Mouse (Mus musculus): ENCODE measurements at regions not wholly inside any gene's neighbourhood (a gene's known extent, or its start where the extent isn't known, plus 50 kb on each side); places are given as distances from the start of the nearest gene placed in this dataset.

GRCm38 (mm10) chr6:104309166-104309565, 183.4 kb upstream of the Cntn6 start:
- intact Hi-C loops (cut with DNase I) = no loop called here
- no peak for TF ChIP-seq CTCF (IDR thresholded peaks at IDR 0.05)
- H3K4me3 ChIP-seq = no peak overlapping the region
- no peak for DNase-seq (ENCODE audit: extremely low spot score in 1 of 2, low spot score in 2 of 2)
- no peak overlapping the region for H3K27ac ChIP-seq

GRCm38 (mm10) chr6:104312993-104313392, 179.6 kb upstream of the Cntn6 start:
- Histone ChIP-seq H3K4me3 (no peak overlapping the region), H3K27ac (no peak overlapping the region)
- no peak for TF ChIP-seq CTCF (IDR thresholded peaks at IDR 0.05)
- peak; percentile 12 to 22 for DNase-seq (ENCODE audit: extremely low spot score in 1 of 2, low spot score in 2 of 2)
- intact Hi-C loops (cut with DNase I) = no loop called here

GRCm38 (mm10) chr6:104318451-104318850, 174.1 kb upstream of the Cntn6 start:
- no peak overlapping the region for H3K27ac ChIP-seq
- intact Hi-C loops (cut with DNase I) = no loop called here
- H3K4me3 ChIP-seq = no peak overlapping the region
- TF ChIP-seq CTCF (IDR thresholded peaks at IDR 0.05) = no peak
- no peak for DNase-seq (ENCODE audit: extremely low spot score in 1 of 2, low spot score in 2 of 2)

GRCm38 (mm10) chr6:104322182-104322581, 170.4 kb upstream of the Cntn6 start:
- intact Hi-C loops (cut with DNase I) = no loop called here
- no peak for DNase-seq (ENCODE audit: extremely low spot score in 1 of 2, low spot score in 2 of 2)
- Histone ChIP-seq H3K27ac (no peak overlapping the region), H3K4me3 (no peak overlapping the region)
- TF ChIP-seq CTCF (IDR thresholded peaks at IDR 0.05) = no peak

GRCm38 (mm10) chr6:104339134-104339848, 153.3 kb upstream of the Cntn6 start:
- no peak overlapping the region for H3K4me3 ChIP-seq
- TF ChIP-seq CTCF (IDR thresholded peaks at IDR 0.05) = no peak
- intact Hi-C loops (cut with DNase I) = no loop called here
- no peak for DNase-seq (ENCODE audit: extremely low spot score in 1 of 2, low spot score in 2 of 2)
- H3K27ac ChIP-seq = no peak overlapping the region

GRCm38 (mm10) chr6:104343986-104344385, 148.6 kb upstream of the Cntn6 start:
- intact Hi-C loops (cut with DNase I) = no loop called here
- TF ChIP-seq CTCF (IDR thresholded peaks at IDR 0.05) = no peak

More at GRCm38 (mm10) chr6:104343986-104344385, 148.6 kb upstream of the Cntn6 start:
- no peak for DNase-seq (ENCODE audit: extremely low spot score in 1 of 2, low spot score in 2 of 2)
- Histone ChIP-seq H3K4me3 (no peak overlapping the region), H3K27ac (no peak overlapping the region)
